ENCODE assay signal across 8 mouse cellular contexts in genomic region chrX:49306659-49307058, GRCm38 (mm10). TPM values are rescaled to one million over a fixed set of nuclear protein-coding genes. Genes with fewer than 3 reads are reported as not detected.
A peak's percentile ranks its signal among the peaks of the same experiment; 100 is the strongest.
DNase-seq lines count a peak whose midpoint lies in the region; ATAC-seq and TF ChIP-seq lines count a peak whose summit lies in the region.

No protein-coding gene starts in this region.

- H3K27me3 ChIP-seq in lung, embryonic 14.5 days (ENCODE audit: insufficient read depth, low read length), result no peaks in the 10 kb centered on the region

- no peak overlapping the region for H3K27ac ChIP-seq in gastrocnemius, adult 2 months
- H3K27ac ChIP-seq in lung, embryonic 14.5 days (ENCODE audit: low read depth), result no peak overlapping the region

- intact Hi-C loops in gastrocnemius, adult 2 months (cut with DNase I), result loop anchor here (5.0 to 10.0 kb wide), 2 partner anchors 409 to 622 kb away; no protein-coding TSS in a partner anchor
- intact Hi-C loops in gastrocnemius, postnatal 36 days (cut with DNase I), result loop anchor here (5.0 to 10.0 kb wide), 2 partner anchors 404 to 622 kb away; no protein-coding TSS in a partner anchor

- H3K4me3 ChIP-seq in gastrocnemius, adult 2 months, result no peak overlapping the region
- no peak overlapping the region for H3K4me3 ChIP-seq in lung, embryonic 14.5 days (ENCODE audit: low read depth, low read length)

- no peak overlapping the region for H3K9ac ChIP-seq in lung, embryonic 14.5 days

- no peak overlapping the region for H3K4me2 ChIP-seq in lung, embryonic 14.5 days

- no peaks in the 10 kb centered on the region for H3K36me3 ChIP-seq in lung, embryonic 14.5 days (ENCODE audit: insufficient read depth)

- peak; percentile 75 for TF ChIP-seq CTCF in gastrocnemius, adult 2 months (IDR thresholded peaks at IDR 0.05)
- peak; percentile 70 for TF ChIP-seq CTCF in lung, embryonic 14.5 days (IDR thresholded peaks at IDR 0.05; ENCODE audit: low read depth)

- no peaks in the 10 kb centered on the region for H3K4me1 ChIP-seq in lung, embryonic 14.5 days (ENCODE audit: insufficient read depth)

- 18% methylated on average over 5 of the region's 5 CpGs for WGBS in lung, embryonic 14.5 days

- no peak for ATAC-seq in lung, embryonic 14.5 days (ENCODE audit: insufficient read depth)

- no peaks in the 10 kb centered on the region for H3K9me3 ChIP-seq in lung, embryonic 14.5 days (ENCODE audit: low read depth, low read length)

- DNase-seq in gastrocnemius, adult 2 months, result peak; percentile 14
- DNase-seq in gastrocnemius, postnatal 36 days, result no peak
- DNase-seq in lung, embryonic 14.5 days, result peak; percentile 55
- no peak for DNase-seq in lung, postnatal 25 days (ENCODE audit: low spot score)
- peak; percentile 29 for DNase-seq in c-Kit-positive CD71-positive TER-119-positive erythroid progenitor cells, embryonic 14.5 days (ENCODE audit: low spot score)
- peak; percentile 52 for DNase-seq in mesoderm, embryonic 11.5 days (ENCODE audit: low read depth, low spot score)
- DNase-seq in neural tube, embryonic 10.5 days (ENCODE audit: extremely low spot score, low spot score), result no peak
- no peak for DNase-seq in urinary bladder, adult 2 months (ENCODE audit: low spot score)

RNA-seq across cellular contexts. Expression of gene Enox2, which starts 18.6 kb away (rescaled TPM):
- 10 to 100 TPM in 1 of 2 experiments, 1 to 10 TPM in 1; 8.1 to 34.0 TPM for total RNA-seq in gastrocnemius, adult 2 months (2021)
- 10 to 100 TPM; 18.0 to 18.7 TPM for total RNA-seq in gastrocnemius, postnatal 36 days (2021)
- 7.4 and 9.4 TPM in 2 replicates for polyA plus RNA-seq in lung, embryonic 14.5 days (2014; fragmentation: Nextera tagmentation; extraction: Ambion mirVana)
- polyA plus RNA-seq in urinary bladder, adult 2 months (2012; rRNA removed), result 9.5 and 10.0 TPM in 2 replicates

Comparison
In these comparisons a context has a peak if more than half of its experiments do, and no peak if none do; other contexts are left out.
1. DNase-seq: peak in gastrocnemius, adult 2 months (single experiment), lung, embryonic 14.5 days (single experiment), c-Kit-positive CD71-positive TER-119-positive erythroid progenitor cells, embryonic 14.5 days (single experiment) and mesoderm, embryonic 11.5 days (single experiment); none in gastrocnemius, postnatal 36 days (0 of 2), lung, postnatal 25 days (single experiment), neural tube, embryonic 10.5 days (single experiment) and urinary bladder, adult 2 months (single experiment).